Mouse (Mus musculus) kidney, postnatal 4 days (tissue): ENCODE results near the gene Fam45a.
"Not testable (repeated sequence)": the region's sequence is repeated elsewhere in the genome, so short reads cannot be mapped to it uniquely, and the experiment has no call there.

Experiments used
- DNase-seq, 2 experiments: peaks; one replicate each; pipeline ENCODE4 v3.0.0; 2021; ENCODE audit warnings: mixed read lengths in 2 of 2

Fam45a gene

GRCm38 (mm10) chr19:60860868-60861700, 49.7 kb downstream of the Fam45a start, which contains the start of gene Sfxn4:
Gene Sfxn4 (minus strand): TSS chr19:60861479.
- peak; percentile 91 to 94 for DNase-seq

GRCm38 (mm10) chr19:60866169-60866568, 54.8 kb downstream of the Fam45a start:
- DNase-seq, result not testable (repeated sequence)

GRCm38 (mm10) chr19:60870489-60870888, 59.1 kb downstream of the Fam45a start:
- no peak for DNase-seq

- DNase-seq, result no peak
These were observed 60.0 kb downstream of the Fam45a start for GRCm38 (mm10) chr19:60871366-60871765.

GRCm38 (mm10) chr19:60872272-60872671, 60.9 kb downstream of the Fam45a start:
- DNase-seq, result no peak

- peak; percentile 23 to 40 for DNase-seq
These were observed 62.1 kb downstream of the Fam45a start for GRCm38 (mm10) chr19:60873501-60873900.

GRCm38 (mm10) chr19:60874064-60874694, 62.8 kb downstream of the Fam45a start, which contains the start of gene Prdx3:
Gene Prdx3 (minus strand): TSS chr19:60874556.
- DNase-seq, result peak; percentile 96 to 97

- DNase-seq, result peak; percentile 8 to 41
These were observed 71.7 kb downstream of the Fam45a start for GRCm38 (mm10) chr19:60883129-60883528.
